Mouse (Mus musculus) T-cell, adult 66 days (primary cell): Measurements from ENCODE around the gene Hip1r. TPM values are rescaled to one million over a fixed set of nuclear protein-coding genes. Genes with fewer than 3 reads are reported as not detected.

Experiments
- total RNA-seq, 2 experiments: library from RNA; stranded (reverse); gene quantifications; 3 replicates in 1 of 2; 4 replicates in 1 of 2; pipeline ENCODE4 v1.2.4; 2023

Gene Hip1r
- total RNA-seq: 10 to 100 TPM; 48.1 to 62.3 TPM

DNA sequence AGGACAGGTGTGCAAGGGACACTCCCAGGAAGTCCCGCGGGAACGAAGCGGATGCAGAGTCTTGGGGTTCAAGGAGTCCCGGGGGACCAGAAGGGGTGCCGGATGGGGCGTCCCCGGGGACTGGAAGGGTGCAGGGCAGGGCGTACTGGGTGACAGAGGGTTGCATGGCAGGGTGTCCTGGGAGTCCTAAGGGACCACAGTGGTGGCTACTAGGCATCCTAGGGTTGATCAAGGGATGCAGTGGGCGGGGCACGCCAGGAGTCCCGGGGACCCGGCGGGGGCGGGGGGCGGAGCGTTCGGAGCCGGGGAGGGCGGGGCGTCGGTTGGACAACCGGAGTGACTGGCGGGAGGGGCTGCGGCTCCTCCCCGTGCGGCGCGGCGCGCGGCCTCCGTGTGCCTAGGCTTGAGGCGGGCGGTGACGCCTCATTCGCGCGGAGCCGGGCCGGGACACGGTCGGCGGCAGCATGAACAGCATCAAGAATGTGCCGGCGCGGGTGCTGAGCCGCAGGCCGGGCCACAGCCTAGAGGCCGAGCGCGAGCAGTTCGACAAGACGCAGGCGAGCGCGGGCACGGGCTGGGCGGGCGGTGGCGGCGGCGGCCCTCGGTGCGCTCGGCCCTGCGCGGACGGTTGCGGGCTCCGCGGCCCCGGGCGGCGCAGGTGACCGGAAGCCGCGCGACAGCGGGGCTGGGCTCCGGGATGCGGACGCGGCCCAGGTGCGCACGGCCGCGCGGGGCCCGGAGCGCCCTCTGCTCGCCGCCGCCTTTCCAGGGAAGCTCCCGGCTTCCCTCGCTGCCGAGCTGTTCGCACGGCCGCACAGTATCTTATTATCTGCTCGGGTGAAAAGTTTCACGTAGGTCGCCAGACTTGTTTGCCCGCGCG, at the start of gene Hip1r:
Gene Hip1r, plus strand, starts transcription at position 330 of the 880 bp plus-strand sequence.

DNA sequence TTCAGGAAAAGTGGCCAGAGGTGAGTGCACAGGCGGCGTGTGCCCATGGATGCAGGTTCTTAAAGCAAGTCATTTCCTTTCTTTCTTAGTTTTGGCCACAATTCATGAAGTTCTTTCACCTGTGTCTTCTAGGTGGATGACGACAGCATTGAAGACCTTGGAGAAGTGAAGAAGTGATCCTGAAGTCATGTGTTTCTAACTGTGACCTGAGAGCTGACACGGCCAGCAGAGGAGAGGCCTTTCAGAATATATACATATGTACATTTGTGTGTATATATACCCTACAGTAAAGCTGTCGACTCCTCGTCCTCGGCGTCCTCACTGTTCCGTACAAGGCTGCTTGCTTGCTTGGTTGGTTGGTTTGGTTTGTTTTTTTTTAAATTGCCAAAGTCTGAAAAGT, 46.3 kb upstream of the Hip1r start, which contains the start of gene Gm43518:
Gene Gm43518, plus strand, starts transcription at position 301 of the 400 bp plus-strand sequence.

DNA sequence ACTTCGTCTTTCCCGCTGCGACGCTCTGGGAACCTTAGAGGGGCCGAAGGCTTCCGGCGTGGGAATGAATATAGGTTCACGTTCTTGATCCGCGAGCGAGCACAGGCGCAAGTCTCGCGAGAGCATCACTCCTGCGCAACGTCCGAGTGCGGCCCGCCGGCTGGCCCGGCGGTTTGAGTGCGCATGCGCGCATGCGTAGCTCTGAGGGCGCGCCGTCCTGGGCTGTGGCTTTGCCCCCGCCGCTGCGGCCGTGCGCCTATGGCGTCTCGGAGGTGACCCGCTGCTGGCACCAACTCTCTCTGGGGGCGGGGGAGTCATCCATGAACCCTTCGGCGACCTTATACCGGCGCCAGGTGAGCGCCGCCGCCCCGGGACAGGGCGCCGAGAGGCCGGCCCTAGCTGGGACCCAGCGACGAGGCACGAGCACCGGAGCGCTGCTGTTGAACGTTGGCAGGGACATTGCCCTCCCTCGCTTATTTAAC, 42.9 kb upstream of the Hip1r start, which contains the start of gene Ccdc62:
Gene Ccdc62, plus strand, starts transcription at position 172 of the 482 bp plus-strand sequence.

DNA sequence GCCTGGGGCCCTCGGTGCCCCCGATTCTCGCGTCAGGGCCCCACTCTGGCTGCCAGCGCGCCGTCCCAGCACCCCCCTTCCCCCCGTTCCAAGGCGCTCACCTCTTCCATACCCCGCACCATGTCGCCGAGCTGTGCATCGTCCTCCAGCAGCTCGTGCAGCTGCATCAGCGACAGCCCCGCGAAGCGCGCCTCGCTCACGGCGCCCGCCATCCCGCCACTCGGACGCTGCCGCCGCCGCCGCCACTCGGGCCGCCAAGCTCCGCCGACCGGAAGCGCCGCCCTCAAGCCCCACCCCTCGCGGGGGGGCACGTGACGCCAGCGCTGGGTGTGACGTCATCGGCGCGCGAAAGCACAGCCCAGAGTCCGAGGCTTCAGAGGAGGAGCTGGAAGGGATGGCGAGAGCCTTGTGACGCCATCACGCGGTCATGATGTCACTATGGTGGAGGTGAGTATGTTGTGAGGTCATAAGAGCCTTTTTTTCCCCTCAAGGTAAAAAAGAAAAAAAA, 58.6 kb downstream of the Hip1r start, which contains the start of gene Vps37b:
Gene Vps37b, minus strand, starts transcription at position 270 of the 508 bp plus-strand sequence.

Other genes starting within 250 kb of the Hip1r start
- gene Rsrc2, start 224.2 kb upstream of the Hip1r start, total RNA-seq: 100 to 1,000 TPM; 200 to 220 TPM
- 1 to 10 TPM; 3.4 to 4.6 TPM for gene Kntc1, start 223.9 kb upstream of the Hip1r start, total RNA-seq
- gene Hcar2, start 108.1 kb upstream of the Hip1r start, total RNA-seq: not detected
- gene Hcar1, start 93.6 kb upstream of the Hip1r start, total RNA-seq: not detected
- gene Denr, start 66.5 kb upstream of the Hip1r start, total RNA-seq: 10 to 100 TPM; 35.2 to 40.4 TPM
- gene Gm43518, start 46.2 kb upstream of the Hip1r start, total RNA-seq: 1 to 10 TPM in 1 of 2 experiments, not detected in 1; 1.4 TPM
- 1 to 10 TPM; 4.3 to 5.2 TPM for gene Ccdc62, start 42.9 kb upstream of the Hip1r start, total RNA-seq
- gene Vps37b, start 58.6 kb downstream of the Hip1r start, total RNA-seq: 100 to 1,000 TPM; 379 to 444 TPM
- gene Abcb9, start 122.2 kb downstream of the Hip1r start, total RNA-seq: 10 to 100 TPM; 25.9 to 28.0 TPM
- gene Ogfod2, start 138.7 kb downstream of the Hip1r start, total RNA-seq: 10 to 100 TPM; 21.3 to 23.0 TPM
- 10 to 100 TPM; 44.3 to 50.9 TPM for gene Arl6ip4, start 142.5 kb downstream of the Hip1r start, total RNA-seq